Mouse (Mus musculus) lung, postnatal 4 days (tissue): ENCODE results near the gene Ints3.

Source experiments
- DNase-seq, 2 experiments: peaks; one replicate each; pipeline ENCODE4 v3.0.0; 2021

The Ints3 gene

DNA sequence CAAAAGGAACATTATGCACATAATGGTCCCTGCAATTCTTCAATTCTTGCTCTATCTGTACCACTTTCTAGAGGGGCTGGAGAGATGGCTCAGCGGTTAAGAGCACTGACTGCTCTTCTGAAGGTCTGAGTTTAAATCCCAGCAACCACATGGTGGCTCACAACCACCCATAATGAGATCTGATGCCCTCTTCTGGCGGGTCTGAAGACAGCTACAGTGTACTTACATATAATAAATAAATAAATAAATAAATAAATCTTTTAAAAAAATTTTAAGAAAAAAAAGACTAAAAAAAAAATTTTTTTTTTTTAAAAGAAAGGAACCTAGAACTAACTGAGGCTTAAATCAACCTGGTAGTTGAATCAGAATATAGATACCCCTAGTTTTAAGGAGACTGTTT lies 90.6 kb downstream of the Ints3 start:
- DNase-seq = peak in 1 of 2 experiments; percentile 14
